Mouse (Mus musculus) liver, embryonic 15.5 days (tissue): ENCODE data around the gene Gpatch3. TPM values are rescaled to one million over a fixed set of nuclear protein-coding genes. Genes with fewer than 3 reads are reported as not detected.
A peak's percentile ranks its signal among the peaks of the same experiment; 100 is the strongest.

Experiments used
- ATAC-seq: fragments of 200-750 bp; cut with Nextera tagmentation; 2 replicates; pipeline ENCODE4 v1.8.0; 2017; ENCODE audit warnings: moderate number of reproducible peaks, mild to moderate bottlenecking, moderate library complexity; ENCODE audit not compliant: insufficient read depth
- H3K27ac ChIP-seq: fragments of 300-500 bp; sonication (generic); replicated peaks from 2 replicates; pipeline ENCODE4 v1.5.1; 2015; ENCODE audit warnings: mild to moderate bottlenecking, inconsistent platforms
- H3K27me3 ChIP-seq: fragments of 300-500 bp; sonication (generic); 2 replicates; pipeline ENCODE4 v1.6.1; 2015; ENCODE audit warnings: mild to moderate bottlenecking, inconsistent platforms
- H3K36me3 ChIP-seq: fragments of 300-500 bp; sonication (generic); replicated peaks from 2 replicates; pipeline ENCODE4 v1.6.1; 2015; ENCODE audit warnings: moderate library complexity, mild to moderate bottlenecking, inconsistent platforms
- H3K4me1 ChIP-seq: fragments of 300-500 bp; sonication (generic); replicated peaks from 2 replicates; pipeline ENCODE4 v1.6.1; 2015; ENCODE audit warnings: inconsistent platforms
- H3K4me2 ChIP-seq: fragments of 300-500 bp; sonication (generic); 2 replicates; pipeline ENCODE4 v1.6.1; 2015; ENCODE audit warnings: moderate library complexity, mild to moderate bottlenecking, inconsistent platforms
- H3K4me3 ChIP-seq: fragments of 300-500 bp; sonication (generic); replicated peaks from 2 replicates; pipeline ENCODE4 v1.5.1; 2015; ENCODE audit warnings: mild to moderate bottlenecking, inconsistent platforms
- H3K9ac ChIP-seq: fragments of 300-500 bp; sonication (generic); 2 replicates; pipeline ENCODE4 v1.6.1; 2015; ENCODE audit warnings: moderate library complexity, mild to moderate bottlenecking, inconsistent platforms
- H3K9me3 ChIP-seq: fragments of 300-500 bp; sonication (generic); replicated peaks from 2 replicates; pipeline ENCODE4 v1.6.1; 2016; ENCODE audit warnings: inconsistent platforms
- WGBS: fragments of 180-500 bp; shearing (Covaris S2); methylation state at CpG from one replicate; pipeline ENCODE4 v1.1.7; 2015; ENCODE audit warnings: mixed read lengths; ENCODE audit not compliant: insufficient replicate concordance; 5-methylcytosine and 5-hydroxymethylcytosine counted together
- polyA plus RNA-seq: library from polyadenylated mRNA; unstranded; fragments of >200 nt; fragmentation: Nextera tagmentation; extraction: Ambion mirVana; gene quantifications from 2 replicates; pipeline ENCODE4 v1.2.1, GENCODE M21; 2015

The Gpatch3 gene
- polyA plus RNA-seq, 1 experiment from 2014 or later = 3.8 TPM

GRCm38 (mm10) chr4:133584059-133584951 is 9.8 kb downstream of the Gpatch3 start, which contains the start of gene Gpn2:
Gpn2 (plus strand) TSS chr4:133584362.
- Histone ChIP-seq H3K36me3 (peaks cover 64% of the 10 kb centered on the region), H3K27me3 (no peaks in the 10 kb centered on the region), H3K4me1 (peaks cover 30% of the 10 kb centered on the region), H3K9me3 (no peaks in the 10 kb centered on the region), H3K4me2 (peak within 1 kb of the TSS; percentile 95), H3K9ac (peak within 1 kb of the TSS; percentile 83), H3K27ac (peak within 1 kb of the TSS; percentile 82), H3K4me3 (peak within 1 kb of the TSS; percentile 88)
- under 1% methylated on average over 65 of the region's 65 CpGs for WGBS
- peak; percentile 82 for ATAC-seq

DNA sequence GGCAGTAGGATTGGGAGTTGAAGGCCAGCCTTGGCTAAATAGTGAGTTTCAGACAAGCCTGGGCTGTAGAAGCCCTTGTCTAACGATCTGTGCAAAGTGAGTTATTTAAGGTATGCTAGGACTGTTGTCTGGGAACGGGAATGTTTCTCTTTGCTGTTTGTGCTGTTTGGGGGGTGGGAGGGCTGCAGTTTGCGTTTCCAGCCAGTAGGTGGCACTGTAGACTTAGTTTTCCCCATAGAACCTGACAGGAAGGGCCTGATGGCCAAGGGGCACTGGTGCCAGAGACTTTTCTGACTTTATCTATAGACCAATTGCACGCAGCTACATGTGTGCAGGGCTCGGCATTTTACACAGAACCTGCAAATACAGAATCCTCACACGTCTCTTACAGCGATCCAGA is 18.0 kb downstream of the Gpatch3 start:
- 25% methylated on average over 7 of the region's 7 CpGs for WGBS
- Histone ChIP-seq H3K4me2 (no peak overlapping the region; the same call in 1 of the 2 replicates), H3K9ac (no peak overlapping the region), H3K36me3 (peaks cover 43% of the 10 kb centered on the region), H3K4me3 (no peak overlapping the region), H3K27ac (no peak overlapping the region), H3K4me1 (peaks cover 11% of the 10 kb centered on the region), H3K9me3 (no peaks in the 10 kb centered on the region), H3K27me3 (no peaks in the 10 kb centered on the region; the same call in 1 of the 2 replicates)
- no peak for ATAC-seq

- peaks cover 34% of the 10 kb centered on the region for H3K4me1 ChIP-seq
- ATAC-seq = no peak
- H3K9ac ChIP-seq = no peak overlapping the region
- H3K27ac ChIP-seq = no peak overlapping the region
- no peaks in the 10 kb centered on the region for H3K9me3 ChIP-seq
- no peak overlapping the region for H3K4me3 ChIP-seq
- 50% methylated on average over 7 of the region's 7 CpGs for WGBS
- H3K27me3 ChIP-seq = peaks cover 28% of the 10 kb centered on the region
- peaks cover 17% of the 10 kb centered on the region for H3K36me3 ChIP-seq
- no peak overlapping the region for H3K4me2 ChIP-seq
Observed at GRCm38 (mm10) chr4:133595538-133595937, 21.0 kb downstream of the Gpatch3 start.

GRCm38 (mm10) chr4:133596084-133596483 is 21.5 kb downstream of the Gpatch3 start:
- H3K36me3 ChIP-seq = peaks cover 12% of the 10 kb centered on the region

DNA sequence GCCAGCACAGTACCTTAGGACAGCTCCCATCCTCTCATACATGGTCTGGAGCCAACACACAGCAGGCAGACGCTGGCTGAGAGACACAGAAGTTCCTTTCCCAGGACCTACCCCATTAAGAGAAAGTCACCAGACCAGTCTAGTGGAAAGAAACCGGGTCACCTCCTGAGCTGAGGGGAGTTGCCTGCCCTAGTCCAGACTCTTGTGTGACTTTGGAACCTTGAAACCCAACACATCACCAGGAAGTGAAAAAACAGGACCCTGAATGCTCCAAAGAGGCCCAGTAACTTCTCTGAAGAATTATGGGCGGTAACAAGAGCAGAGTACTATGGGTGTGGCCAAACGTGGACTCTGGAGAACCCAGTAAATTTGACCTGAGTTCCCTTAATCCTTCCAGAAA is 24.1 kb downstream of the Gpatch3 start:
- peaks cover 41% of the 10 kb centered on the region for H3K4me1 ChIP-seq
- no peak for ATAC-seq
- peaks cover 57% of the 10 kb centered on the region for H3K27me3 ChIP-seq
- WGBS = 33% methylated on average over 4 of the region's 4 CpGs
- no peak overlapping the region for H3K9ac ChIP-seq
- no peaks in the 10 kb centered on the region for H3K36me3 ChIP-seq
- H3K4me3 ChIP-seq = peak overlapping the region; percentile 60
- H3K9me3 ChIP-seq = no peaks in the 10 kb centered on the region
- peak overlapping the region; percentile 88 for H3K4me2 ChIP-seq
- no peak overlapping the region for H3K27ac ChIP-seq

More at GRCm38 (mm10) chr4:133596084-133596483, 21.5 kb downstream of the Gpatch3 start:
- H3K4me2 ChIP-seq = no peak overlapping the region
- peaks cover 35% of the 10 kb centered on the region for H3K4me1 ChIP-seq
- H3K4me3 ChIP-seq = no peak overlapping the region
- H3K9ac ChIP-seq = no peak overlapping the region
- WGBS = 53% methylated on average over 6 of the region's 6 CpGs
- H3K9me3 ChIP-seq = no peaks in the 10 kb centered on the region
- ATAC-seq = no peak
- H3K27me3 ChIP-seq = peaks cover 34% of the 10 kb centered on the region
- no peak overlapping the region for H3K27ac ChIP-seq

DNA sequence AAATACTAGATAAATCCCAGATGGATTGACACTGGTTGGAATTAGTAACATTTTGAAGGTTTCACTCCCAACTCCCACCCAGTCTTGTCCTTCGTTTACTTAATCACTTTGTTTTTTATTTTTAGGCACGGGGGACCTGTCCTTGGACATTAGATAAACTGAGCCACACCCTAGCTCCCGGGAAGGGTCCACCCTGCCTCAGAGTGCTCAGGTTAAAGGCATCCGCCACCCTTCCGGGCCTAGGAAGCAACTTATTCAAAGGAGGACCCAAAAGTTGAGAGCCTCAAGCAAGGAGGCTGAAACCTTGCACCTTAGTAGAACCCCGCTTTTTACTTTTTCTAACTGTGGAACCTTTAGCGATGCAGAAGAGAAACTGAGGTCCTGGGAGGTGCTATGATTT is 24.6 kb downstream of the Gpatch3 start:
- ATAC-seq = no peak
- Histone ChIP-seq H3K4me1 (peaks cover 41% of the 10 kb centered on the region), H3K27ac (no peak overlapping the region), H3K4me2 (peak overlapping the region; percentile 88), H3K9ac (peak overlapping the region; percentile 39; the same call in 1 of the 2 replicates), H3K4me3 (peak overlapping the region; percentile 60), H3K36me3 (no peaks in the 10 kb centered on the region), H3K9me3 (no peaks in the 10 kb centered on the region), H3K27me3 (peaks cover 57% of the 10 kb centered on the region)
- WGBS = 10% methylated on average over 7 of the region's 7 CpGs

GRCm38 (mm10) chr4:133599571-133600073 is 25.1 kb downstream of the Gpatch3 start:
- H3K27me3 ChIP-seq = peaks cover 57% of the 10 kb centered on the region
- WGBS = under 1% methylated on average over 50 of the region's 50 CpGs
- H3K4me2 ChIP-seq = peak overlapping the region; percentile 88
- no peaks in the 10 kb centered on the region for H3K36me3 ChIP-seq
- H3K27ac ChIP-seq = no peak overlapping the region
- no peaks in the 10 kb centered on the region for H3K9me3 ChIP-seq
- H3K9ac ChIP-seq = peak overlapping the region; percentile 39
- H3K4me3 ChIP-seq = peak overlapping the region; percentile 60
- peaks cover 41% of the 10 kb centered on the region for H3K4me1 ChIP-seq
- ATAC-seq = peak; percentile 96

- 10% methylated on average over 9 of the region's 9 CpGs for WGBS
- Histone ChIP-seq H3K27ac (no peak overlapping the region), H3K9ac (peak overlapping the region; percentile 39; the same call in 1 of the 2 replicates), H3K4me1 (peaks cover 37% of the 10 kb centered on the region), H3K27me3 (peaks cover 57% of the 10 kb centered on the region), H3K9me3 (no peaks in the 10 kb centered on the region), H3K36me3 (no peaks in the 10 kb centered on the region), H3K4me2 (peak overlapping the region; percentile 88), H3K4me3 (peak overlapping the region; percentile 60)
- no peak for ATAC-seq
Observed at GRCm38 (mm10) chr4:133600306-133600705, 25.8 kb downstream of the Gpatch3 start.

GRCm38 (mm10) chr4:133601721-133602218 is 27.2 kb downstream of the Gpatch3 start, which contains the start of gene Sfn:
Sfn (minus strand) TSS chr4:133602168.
- Histone ChIP-seq H3K36me3 (no peaks in the 10 kb centered on the region; the same call in 1 of the 2 replicates), H3K4me1 (peaks cover 33% of the 10 kb centered on the region), H3K9ac (no peak within 1 kb of the TSS), H3K4me2 (peak within 1 kb of the TSS; percentile 63), H3K27ac (no peak within 1 kb of the TSS), H3K9me3 (no peaks in the 10 kb centered on the region), H3K4me3 (peak within 1 kb of the TSS; percentile 35), H3K27me3 (peaks cover 57% of the 10 kb centered on the region)
- WGBS = 2% methylated on average over 16 of the region's 16 CpGs
- no peak for ATAC-seq

DNA sequence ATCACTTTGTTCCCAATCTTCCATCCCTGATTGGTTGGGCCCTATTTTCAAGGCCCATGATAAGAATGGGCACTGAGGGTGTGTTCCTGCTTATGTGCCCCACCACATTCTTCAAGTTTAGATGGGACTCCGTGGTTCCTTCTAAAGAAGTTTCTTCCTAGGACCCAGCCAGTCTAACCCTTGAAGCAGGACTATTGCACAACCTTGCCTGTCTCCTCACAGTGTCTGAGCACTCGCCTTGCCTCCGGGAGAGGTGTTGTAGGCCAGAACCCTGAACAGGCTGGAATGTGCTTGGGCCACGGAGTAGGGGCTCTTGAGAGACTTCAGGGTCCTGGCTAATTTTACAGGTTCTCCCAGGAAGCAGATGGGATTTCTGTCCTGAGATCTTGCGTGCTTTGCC is 28.5 kb downstream of the Gpatch3 start:
- no peak for ATAC-seq
- 76% methylated on average over 5 of the region's 5 CpGs for WGBS
- Histone ChIP-seq H3K9ac (no peak overlapping the region), H3K27me3 (peaks cover 53% of the 10 kb centered on the region), H3K9me3 (no peaks in the 10 kb centered on the region), H3K4me1 (peaks cover 33% of the 10 kb centered on the region), H3K36me3 (no peaks in the 10 kb centered on the region; the same call in 1 of the 2 replicates), H3K4me3 (no peak overlapping the region), H3K27ac (no peak overlapping the region), H3K4me2 (no peak overlapping the region)

- WGBS = 68% methylated on average over 7 of the region's 7 CpGs
- H3K9ac ChIP-seq = no peak overlapping the region
Observed at GRCm38 (mm10) chr4:133604175-133604574, 29.6 kb downstream of the Gpatch3 start.

More at GRCm38 (mm10) chr4:133604175-133604574, 29.6 kb downstream of the Gpatch3 start:
- Histone ChIP-seq H3K27me3 (peaks cover 42% of the 10 kb centered on the region), H3K36me3 (peaks cover 4% of the 10 kb centered on the region; the same call in 1 of the 2 replicates), H3K4me1 (peaks cover 24% of the 10 kb centered on the region), H3K9me3 (no peaks in the 10 kb centered on the region), H3K27ac (no peak overlapping the region), H3K4me3 (no peak overlapping the region), H3K4me2 (no peak overlapping the region)
- no peak for ATAC-seq
